Mouse (Mus musculus) central nervous system, embryonic 18 days (tissue): Measurements from ENCODE around the gene Mmp8. TPM values are rescaled to one million over a fixed set of nuclear protein-coding genes. Genes with fewer than 3 reads are reported as not detected.

ENCODE experiments used
- polyA plus RNA-seq: library from polyadenylated mRNA; depleted of rRNA; stranded (reverse); fragments of >200 nt; gene quantifications from 2 replicates; pipeline ENCODE4 v1.2.3, GENCODE M21; 2012; rRNA removed

The Mmp8 gene
- polyA plus RNA-seq, result 0.08 and 0.24 TPM in 2 replicates

DNA sequence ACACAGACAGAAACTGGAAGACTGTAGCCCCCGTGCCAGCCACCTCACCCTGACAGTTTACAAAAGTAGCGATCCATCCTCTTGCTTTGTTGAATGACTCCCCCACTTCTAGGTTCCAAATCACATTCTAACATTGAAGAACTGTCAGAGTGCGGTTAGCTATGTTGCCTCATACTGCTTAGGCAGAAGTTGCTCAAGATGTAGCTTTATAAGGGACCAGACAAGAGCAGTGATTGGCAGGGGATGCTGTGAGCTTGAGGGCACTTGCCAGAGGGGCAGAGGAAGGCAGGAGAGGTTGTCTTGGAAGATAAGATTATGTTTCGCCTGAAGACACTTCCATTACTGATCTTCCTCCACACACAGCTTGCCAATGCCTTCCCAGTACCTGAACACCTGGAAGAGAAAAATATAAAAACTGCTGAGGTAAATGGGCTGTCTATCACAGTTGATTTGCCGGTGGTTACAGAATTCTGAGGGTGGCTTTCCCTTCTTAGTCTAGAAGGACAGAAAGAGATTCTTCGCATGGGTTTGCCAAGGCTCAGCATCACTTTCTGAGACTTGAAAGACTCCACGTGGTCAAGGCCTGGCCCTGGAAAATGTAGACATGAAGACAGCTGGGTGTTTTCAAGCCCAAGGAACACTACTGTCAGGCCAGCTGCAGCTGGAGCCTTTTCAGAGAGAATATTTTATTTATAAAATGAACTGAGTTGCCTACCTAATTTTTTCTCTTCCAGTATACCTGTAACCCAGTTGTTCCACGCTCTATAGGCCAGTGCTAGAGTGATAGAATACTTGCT lies at the start of gene Mmp8:
TSS of gene Mmp8 (plus strand) at position 236 of the 797 bp plus-strand sequence.

DNA sequence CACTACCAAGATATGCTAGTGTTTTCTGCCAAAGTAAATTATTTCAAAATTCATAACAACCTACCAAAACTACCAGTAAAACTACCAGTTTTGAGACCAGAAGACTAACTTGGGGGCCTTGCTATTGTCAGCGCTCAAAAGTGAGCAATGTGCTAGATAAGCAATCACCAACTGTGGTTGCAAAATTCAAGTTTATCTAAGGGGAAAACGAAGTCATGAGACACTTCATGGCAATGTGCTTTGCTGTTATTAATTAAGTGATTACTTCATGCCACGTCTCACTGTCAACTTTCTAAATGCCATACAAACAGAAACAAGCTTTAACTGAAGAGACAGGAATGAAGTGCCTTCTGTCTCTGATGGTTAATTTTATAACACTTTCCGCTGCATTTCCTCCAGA lies 12.9 kb downstream of the Mmp8 start, which contains the start of gene Mmp27:
TSS of gene Mmp27 (plus strand) at position 235 of the 400 bp plus-strand sequence.

Other genes with a start within 250 kb of the Mmp8 start
- not detected in 2 replicates for gene Mmp12, start 214.1 kb upstream of the Mmp8 start, polyA plus RNA-seq
- not detected in 2 replicates for gene Mmp1b, start 170.4 kb upstream of the Mmp8 start, polyA plus RNA-seq
- not detected in 2 replicates for gene Mmp3, start 112.6 kb upstream of the Mmp8 start, polyA plus RNA-seq
- gene Mmp10, start 56.1 kb upstream of the Mmp8 start, polyA plus RNA-seq, result not detected in 2 replicates
- gene Mmp27, start 12.9 kb downstream of the Mmp8 start, polyA plus RNA-seq, result not detected in 2 replicates
- not detected in 2 replicates for gene Mmp20, start 69.8 kb downstream of the Mmp8 start, polyA plus RNA-seq
- 0.14 TPM in 1 of 2 replicates, not detected in the other for gene Mmp7, start 133.6 kb downstream of the Mmp8 start, polyA plus RNA-seq
- 17.6 and 18.1 TPM in 2 replicates for gene Tmem123, start 205.6 kb downstream of the Mmp8 start, polyA plus RNA-seq